Mouse (Mus musculus) left cerebral cortex, adult 9 months (tissue): ENCODE results near the gene Tprn.
A peak's percentile ranks its signal among the peaks of the same experiment; 100 is the strongest.

Source experiments
- DNase-seq, 2 experiments: peaks; one replicate each; pipeline ENCODE4 v3.0.0; 2022; ENCODE audit warnings: low spot score in 2 of 2

Tprn gene

DNA sequence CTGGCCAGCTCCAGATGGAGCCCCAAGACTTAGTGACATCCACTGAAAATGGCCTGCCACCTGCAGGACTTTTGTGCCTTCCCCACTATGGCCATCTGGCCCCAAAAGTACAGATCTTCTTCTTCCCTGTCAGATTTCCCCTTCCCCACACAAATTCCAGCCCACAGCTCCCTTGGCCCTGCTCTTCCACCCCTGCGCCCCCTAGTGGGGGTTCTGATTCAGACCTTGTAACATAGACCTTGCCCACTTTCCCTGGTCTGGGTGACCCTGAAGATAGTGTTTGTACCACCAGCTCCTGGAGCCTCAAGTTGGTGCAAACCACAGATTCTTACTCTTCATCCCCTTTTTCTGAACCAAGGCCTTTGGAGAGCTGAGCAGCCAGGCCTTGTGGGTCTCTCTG lies 30.4 kb downstream of the Tprn start:
- DNase-seq: peak in 1 of 2 experiments; percentile 64

GRCm38 (mm10) chr2:25293706-25294105 lies 31.3 kb downstream of the Tprn start:
- no peak for DNase-seq

- DNase-seq: no peak
These were observed 34.7 kb downstream of the Tprn start for GRCm38 (mm10) chr2:25297093-25297492.

DNA sequence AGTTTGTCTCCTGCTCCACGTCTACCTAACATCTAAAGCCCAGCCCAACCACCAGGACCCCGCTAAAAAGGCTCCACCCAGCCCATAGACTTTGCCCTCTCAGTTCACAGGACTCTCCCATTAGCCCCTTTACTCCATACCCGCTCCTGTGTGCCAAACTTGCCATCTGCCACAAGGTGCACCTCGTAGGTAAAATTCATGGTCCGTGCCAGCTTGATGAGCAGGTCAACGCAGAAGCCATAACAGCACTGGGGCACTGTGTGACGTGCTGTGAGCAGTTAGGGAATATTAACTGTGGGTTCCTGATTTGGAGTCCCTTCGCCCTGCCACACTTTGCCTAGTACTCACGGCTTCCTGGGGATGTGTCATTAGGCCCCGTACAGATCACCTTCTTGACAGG lies 35.6 kb downstream of the Tprn start:
- no peak for DNase-seq

DNA sequence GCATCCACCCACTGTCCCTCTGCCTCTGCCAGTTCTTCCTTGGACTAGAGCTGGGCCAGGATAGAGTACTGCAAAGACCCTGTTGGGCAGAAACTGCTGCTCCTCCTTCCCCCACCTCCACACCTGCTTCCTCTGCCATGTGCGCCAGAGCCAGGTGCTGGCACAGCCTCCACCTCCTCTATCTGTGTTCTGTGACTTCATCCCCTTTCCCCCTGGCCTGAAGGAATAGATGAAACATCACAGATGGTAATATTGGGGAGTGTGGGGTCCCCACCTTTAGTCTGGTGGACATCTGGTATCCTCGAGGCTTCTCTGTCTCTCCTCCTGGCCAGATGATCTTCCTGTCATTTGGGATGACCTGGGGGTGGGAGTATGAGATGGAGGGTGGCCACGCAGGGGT lies 41.0 kb downstream of the Tprn start:
- DNase-seq: no peak

DNA sequence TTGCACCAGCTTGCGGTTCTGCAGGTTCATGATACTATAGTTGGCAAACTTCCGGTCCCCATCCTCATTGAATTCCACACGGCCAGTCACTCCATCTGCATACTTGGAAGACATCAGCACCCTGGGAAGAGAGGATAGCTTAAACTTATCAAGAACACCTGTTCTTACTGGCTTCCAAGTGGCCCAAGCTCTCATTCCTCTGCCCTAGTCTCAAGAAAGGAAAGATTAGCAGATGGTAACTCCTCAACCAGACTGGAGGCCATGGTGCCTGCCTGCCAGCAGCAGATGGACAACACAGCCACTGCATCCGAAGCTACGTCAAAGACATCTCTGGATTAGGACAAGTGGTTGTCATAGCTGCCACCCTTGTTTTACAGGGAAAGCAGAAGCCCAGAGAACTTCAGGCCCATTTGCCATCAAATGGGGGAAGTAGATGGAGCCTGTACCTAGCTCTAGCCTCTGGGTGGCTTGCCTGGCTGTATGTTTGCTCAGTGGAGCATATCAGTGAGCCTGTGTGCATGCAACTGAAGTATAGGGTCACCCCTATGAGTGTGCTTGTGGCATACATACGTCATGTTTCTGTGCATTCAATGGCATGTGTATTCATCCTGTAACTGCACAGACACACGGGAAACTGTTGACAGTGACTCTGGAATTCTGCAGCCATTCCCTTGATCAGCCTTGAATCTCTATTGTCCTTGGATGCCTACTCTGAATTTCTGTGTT lies 41.7 kb downstream of the Tprn start:
- no peak for DNase-seq

GRCm38 (mm10) chr2:25304657-25305541 lies 42.5 kb downstream of the Tprn start:
- no peak for DNase-seq

DNA sequence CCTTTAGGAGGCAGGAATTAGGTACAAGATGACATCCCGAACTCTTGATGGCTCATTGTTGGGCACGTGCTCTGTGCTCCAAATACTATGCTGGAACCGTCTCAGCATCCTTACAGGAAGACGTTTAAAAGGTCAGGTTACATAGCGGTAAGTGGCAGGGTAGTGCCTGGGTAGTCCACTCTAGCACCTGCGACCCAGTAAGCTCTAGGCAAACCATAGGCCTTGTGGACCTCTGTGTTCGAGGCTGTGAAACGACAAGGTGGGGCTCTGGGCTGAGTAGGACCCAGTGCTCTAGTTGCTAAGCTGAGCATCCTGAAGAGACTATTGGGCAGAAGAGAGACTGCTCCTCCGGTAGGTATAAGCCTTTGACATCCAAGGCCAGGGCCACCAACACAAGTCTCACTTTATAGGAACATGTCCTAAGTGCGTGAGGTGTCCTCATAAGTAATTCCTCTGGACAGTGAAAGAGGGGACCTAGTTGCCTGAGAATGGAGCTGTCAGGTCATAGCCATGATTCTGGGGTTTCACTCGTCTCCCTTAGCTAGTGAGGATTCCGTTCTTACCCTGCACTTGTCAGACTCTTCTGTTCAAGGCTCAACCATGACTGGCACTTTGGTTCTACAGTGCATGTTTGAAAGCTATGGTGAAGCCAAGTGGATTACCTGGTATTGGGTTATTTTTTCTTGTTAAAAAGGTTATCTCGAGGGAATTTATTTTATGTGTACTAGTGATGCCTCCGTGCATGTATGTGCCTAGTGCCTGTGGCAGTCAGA lies 43.4 kb downstream of the Tprn start:
- no peak for DNase-seq

GRCm38 (mm10) chr2:25310180-25310579 lies 47.8 kb downstream of the Tprn start:
- DNase-seq: no peak

GRCm38 (mm10) chr2:25310969-25311368 lies 48.6 kb downstream of the Tprn start:
- no peak for DNase-seq

GRCm38 (mm10) chr2:25311491-25311891 lies 49.1 kb downstream of the Tprn start:
- no peak for DNase-seq

DNA sequence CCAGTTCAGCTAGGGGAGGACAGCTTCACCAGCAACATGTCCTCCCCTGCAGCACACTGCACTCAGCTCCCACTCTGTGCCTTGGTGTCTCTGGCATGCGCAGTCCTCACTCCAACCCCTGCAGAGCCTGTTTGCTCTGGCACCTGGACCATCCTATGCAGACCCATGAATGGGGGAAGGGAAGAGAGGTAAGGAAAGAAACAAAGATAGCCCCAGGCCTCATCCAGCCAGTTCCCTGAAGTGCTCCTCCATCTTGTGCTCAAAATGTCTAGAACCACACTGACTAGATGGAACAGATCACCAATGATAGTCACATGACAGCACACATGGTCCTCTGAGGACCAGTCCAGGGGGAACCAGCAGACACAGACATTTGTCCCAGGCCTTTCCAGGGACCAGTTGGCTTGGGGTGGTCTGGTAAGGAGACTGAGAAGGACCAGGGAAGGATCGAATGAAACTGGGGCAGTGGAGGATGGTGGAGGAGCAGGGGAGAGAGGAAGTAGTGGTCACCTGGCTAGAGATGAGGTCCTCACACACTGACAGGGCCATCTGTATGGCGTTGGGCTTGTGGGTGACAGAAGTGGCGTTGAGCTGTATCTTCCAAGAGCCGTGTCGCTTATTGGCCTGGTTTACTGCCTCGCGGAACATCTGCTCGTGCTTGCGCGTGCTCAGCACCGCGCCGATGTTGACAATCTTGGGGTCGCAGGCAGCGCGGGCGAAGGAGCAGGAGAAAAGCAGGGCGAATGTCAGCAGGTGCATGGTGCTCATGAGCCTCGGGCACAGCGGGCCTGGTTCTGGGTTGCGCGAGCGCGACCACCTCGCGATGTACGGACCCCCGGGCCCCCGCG lies 55.9 kb downstream of the Tprn start:
- peak in 1 of 2 experiments; percentile 64 for DNase-seq

- peak; percentile 80 to 92 for DNase-seq
These were observed 56.8 kb downstream of the Tprn start, which contains the start of gene Grin1 for GRCm38 (mm10) chr2:25318971-25319773. Grin1 (minus strand) TSS chr2:25319187.
